Mouse (Mus musculus) E14TG2a.4 (cell line): ENCODE data around the gene Adam22.

Experiments used
- H3K27me3 ChIP-seq: 2 replicates; pipeline ENCODE4 v1.6.1; 2014; ENCODE audit warnings: low read length, control low read depth; ENCODE audit not compliant: insufficient read depth
- H3K36me3 ChIP-seq: 2 replicates; pipeline ENCODE4 v1.6.1; 2014; ENCODE audit warnings: low read length, control low read depth; ENCODE audit not compliant: insufficient read depth
- H3K4me1 ChIP-seq: replicated peaks from 2 replicates; pipeline ENCODE4 v1.6.1; 2014; ENCODE audit warnings: low read depth, low read length, control low read depth
- H3K4me3 ChIP-seq: replicated peaks from 2 replicates; pipeline ENCODE4 v1.5.1; 2014; ENCODE audit warnings: mild to moderate bottlenecking, low read length
- H3K9me3 ChIP-seq: 2 replicates; pipeline ENCODE4 v1.6.1; 2014; ENCODE audit warnings: low read length, control low read depth
- CTCF ChIP-seq: conservative IDR thresholded peaks from 2 replicates; pipeline ENCODE4 v1.5.1; 2014; ENCODE audit warnings: low read length
- NANOG ChIP-seq: IDR thresholded peaks from 2 replicates; pipeline ENCODE4 v1.6.1; 2014; ENCODE audit warnings: borderline replicate concordance, low read length, mixed read lengths
- POU5F1 ChIP-seq: IDR thresholded peaks from 2 replicates; pipeline ENCODE4 v1.6.1; 2014; ENCODE audit warnings: low read length, borderline replicate concordance

Adam22 gene

GRCm38 (mm10) chr5:8367614-8368327 lies at the start of gene Adam22:
Gene Adam22, minus strand, starts transcription at chr5:8368160.
- peaks cover 14% of the 10 kb centered on the region for H3K4me1 ChIP-seq
- TF ChIP-seq NANOG = no peak
- TF ChIP-seq POU5F1 = no peak
- no peak for TF ChIP-seq CTCF
- peak within 1 kb of the TSS; percentile 91 for H3K4me3 ChIP-seq
- peaks cover 10% of the 10 kb centered on the region for H3K27me3 ChIP-seq
- no peaks in the 10 kb centered on the region for H3K9me3 ChIP-seq
- no peaks in the 10 kb centered on the region for H3K36me3 ChIP-seq

GRCm38 (mm10) chr5:8417443-8417842 lies 49.5 kb upstream of the Adam22 start:
- TF ChIP-seq NANOG (no peak), CTCF (no peak), POU5F1 (no peak)

GRCm38 (mm10) chr5:8416683-8417413 lies 48.9 kb upstream of the Adam22 start:
- H3K4me1 ChIP-seq = peaks cover 80% of the 10 kb centered on the region
- H3K9me3 ChIP-seq = no peaks in the 10 kb centered on the region
- no peak overlapping the region for H3K4me3 ChIP-seq
- TF ChIP-seq POU5F1 = no peak
- TF ChIP-seq CTCF = no peak
- TF ChIP-seq NANOG = no peak
- H3K36me3 ChIP-seq = peaks cover 92% of the 10 kb centered on the region
- no peaks in the 10 kb centered on the region for H3K27me3 ChIP-seq

More at GRCm38 (mm10) chr5:8417443-8417842, 49.5 kb upstream of the Adam22 start:
- H3K27me3 ChIP-seq = no peaks in the 10 kb centered on the region
- H3K4me3 ChIP-seq = no peak overlapping the region
- peaks cover 79% of the 10 kb centered on the region for H3K4me1 ChIP-seq
- no peaks in the 10 kb centered on the region for H3K9me3 ChIP-seq
- H3K36me3 ChIP-seq = peaks cover 87% of the 10 kb centered on the region

- peaks cover 11% of the 10 kb centered on the region; the same call in 1 of the 2 replicates for H3K4me1 ChIP-seq
- H3K36me3 ChIP-seq = peaks cover 97% of the 10 kb centered on the region
- H3K27me3 ChIP-seq = no peaks in the 10 kb centered on the region
- H3K9me3 ChIP-seq = no peaks in the 10 kb centered on the region
- no peak for TF ChIP-seq NANOG
- TF ChIP-seq POU5F1 = no peak
- TF ChIP-seq CTCF = no peak
- no peak overlapping the region for H3K4me3 ChIP-seq
Measured at GRCm38 (mm10) chr5:8408746-8409145, 40.8 kb upstream of the Adam22 start.

- H3K4me3 ChIP-seq = no peak overlapping the region
- H3K27me3 ChIP-seq = no peaks in the 10 kb centered on the region
- TF ChIP-seq NANOG (no peak), POU5F1 (no peak), CTCF (no peak)
- peaks cover 4% of the 10 kb centered on the region; the same call in 1 of the 2 replicates for H3K4me1 ChIP-seq
- H3K9me3 ChIP-seq = no peaks in the 10 kb centered on the region
- peaks cover 75% of the 10 kb centered on the region for H3K36me3 ChIP-seq
Measured at GRCm38 (mm10) chr5:8397587-8398249, 29.8 kb upstream of the Adam22 start.

GRCm38 (mm10) chr5:8393891-8394583 lies 26.1 kb upstream of the Adam22 start:
- TF ChIP-seq CTCF = no peak
- no peak for TF ChIP-seq POU5F1
- TF ChIP-seq NANOG = no peak
- Histone ChIP-seq H3K36me3 (peaks cover 46% of the 10 kb centered on the region), H3K4me1 (peaks cover 4% of the 10 kb centered on the region; the same call in 1 of the 2 replicates), H3K27me3 (no peaks in the 10 kb centered on the region), H3K4me3 (no peak overlapping the region), H3K9me3 (no peaks in the 10 kb centered on the region)

GRCm38 (mm10) chr5:8374297-8374906 lies 6.4 kb upstream of the Adam22 start:
- H3K9me3 ChIP-seq = peaks cover 13% of the 10 kb centered on the region
- H3K27me3 ChIP-seq = no peaks in the 10 kb centered on the region
- H3K36me3 ChIP-seq = no peaks in the 10 kb centered on the region
- no peak overlapping the region for H3K4me3 ChIP-seq
- no peak for TF ChIP-seq NANOG
- H3K4me1 ChIP-seq = no peaks in the 10 kb centered on the region
